Mouse (Mus musculus): ENCODE results near the gene Mycl. TPM values are rescaled to one million over a fixed set of nuclear protein-coding genes. Genes with fewer than 3 reads are reported as not detected.

Mycl gene
- total and polyA plus RNA-seq, 3 experiments = not detected

- Histone ChIP-seq H3K9me3 (replicated peaks; ENCODE audit: insufficient read depth, low read length) (no peaks in the 10 kb centered on the region), H3K4me1 (ENCODE audit: control insufficient read depth in 1 of 2, insufficient read depth in 2 of 2, low read length in 2 of 2) (peaks cover 1 to 28% of the 10 kb centered on the region in 2 experiments), H3K4me3 (ENCODE audit: control insufficient read depth in 1 of 2, insufficient read depth in 1 of 2, low read depth in 2 of 2, low read length in 2 of 2) (peak overlapping the region; percentile 72 to 89), H3K79me2 (ENCODE audit: control insufficient read depth, insufficient read depth, low read length, poor library complexity) (peaks cover 5% of the 10 kb centered on the region), H3K36me3 (ENCODE audit: control insufficient read depth in 1 of 2, insufficient read depth in 2 of 2, low read length in 2 of 2) (peaks cover 0 to 23% of the 10 kb centered on the region in 2 experiments; a peak in 2 of 4 replicates), H3K27me3 (ENCODE audit: control insufficient read depth in 1 of 2, insufficient read depth in 2 of 2, low read length in 2 of 2) (no peaks in the 10 kb centered on the region), H3K9ac (ENCODE audit: control insufficient read depth, low read depth, low read length, poor library complexity, severe bottlenecking) (peak overlapping the region; percentile 73), H3K27ac (ENCODE audit: control insufficient read depth, low read depth, low read length) (no peak overlapping the region)
- TF ChIP-seq MEF2A (IDR thresholded peaks at IDR 0.05; ENCODE audit: extremely low read depth, insufficient replicate concordance, low read depth, low read length, poor library complexity, severe bottlenecking) (no peak), POLR2AphosphoS5 (IDR thresholded peaks at IDR 0.05; ENCODE audit: borderline replicate concordance, low read depth, low read length) (no peak), ELF1 (IDR thresholded peaks at IDR 0.05; ENCODE audit: low read depth, low read length) (no peak), ETS1 (IDR thresholded peaks at IDR 0.05; ENCODE audit: low read depth, low read length) (0 out of 2 replicates have a peak, but pooled peaks have one; percentile 14), ZMIZ1 (IDR thresholded peaks at IDR 0.05; ENCODE audit: low read depth, low read length) (no peak), MAFK (IDR thresholded peaks at IDR 0.05; ENCODE audit: borderline replicate concordance, low read depth, low read length) (no peak), ZC3H11A (IDR thresholded peaks at IDR 0.05; ENCODE audit: low read depth, low read length) (no peak), NELFE (IDR thresholded peaks at IDR 0.05; ENCODE audit: low read depth, low read length) (no peak), CHD2 (IDR thresholded peaks at IDR 0.05; ENCODE audit: low read length) (no peak)
- no peak for DNase-seq (ENCODE audit: low read depth, low spot score)
Measured at GRCm38 (mm10) chr4:122959816-122960215, 35.6 kb upstream of the Mycl start.

- peak overlapping the region; percentile 39 for H3K27ac ChIP-seq (ENCODE audit: control insufficient read depth, low read depth, low read length)
- H3K27me3 ChIP-seq (ENCODE audit: control insufficient read depth in 1 of 2, insufficient read depth in 2 of 2, low read length in 2 of 2) = no peaks in the 10 kb centered on the region
- DNase-seq (ENCODE audit: low read depth, low spot score) = peak; percentile 86
- H3K9me3 ChIP-seq (replicated peaks; ENCODE audit: insufficient read depth, low read length) = no peaks in the 10 kb centered on the region
- peaks cover 0 to 24% of the 10 kb centered on the region in 2 experiments; a peak in 3 of 4 replicates for H3K4me1 ChIP-seq (ENCODE audit: control insufficient read depth in 1 of 2, insufficient read depth in 2 of 2, low read length in 2 of 2)
- H3K79me2 ChIP-seq (ENCODE audit: control insufficient read depth, insufficient read depth, low read length, poor library complexity) = peaks cover 5% of the 10 kb centered on the region
- peak overlapping the region; percentile 72 to 89 for H3K4me3 ChIP-seq (ENCODE audit: control insufficient read depth in 1 of 2, insufficient read depth in 1 of 2, low read depth in 2 of 2, low read length in 2 of 2)
- H3K36me3 ChIP-seq (ENCODE audit: control insufficient read depth in 1 of 2, insufficient read depth in 2 of 2, low read length in 2 of 2) = peaks cover 0 to 19% of the 10 kb centered on the region in 2 experiments; a peak in 2 of 4 replicates
- peak overlapping the region; percentile 73 for H3K9ac ChIP-seq (ENCODE audit: control insufficient read depth, low read depth, low read length, poor library complexity, severe bottlenecking)
- TF ChIP-seq MYC (IDR thresholded peaks at IDR 0.05; ENCODE audit: low read depth, low read length) (peak; percentile 92), ZNF384 (IDR thresholded peaks at IDR 0.05; ENCODE audit: low read depth, low read length) (no peak), MXI1 (IDR thresholded peaks at IDR 0.05; ENCODE audit: low read depth, low read length) (peak; percentile 86), NELFE (IDR thresholded peaks at IDR 0.05; ENCODE audit: low read depth, low read length) (no peak), USF2 (IDR thresholded peaks at IDR 0.05; ENCODE audit: borderline replicate concordance in 1 of 2, insufficient read depth in 1 of 2, low read depth in 1 of 2, low read length in 2 of 2) (no peak), TAL1 (IDR thresholded peaks at IDR 0.05; ENCODE audit: low read length) (no peak), UBTF (IDR thresholded peaks at IDR 0.05; ENCODE audit: borderline replicate concordance, insufficient read depth, low read depth, low read length) (no peak), CHD1 (IDR thresholded peaks at IDR 0.05; ENCODE audit: low read depth, low read length) (no peak), POLR2AphosphoS2 (IDR thresholded peaks at IDR 0.05; ENCODE audit: low read length) (no peak), MEF2A (IDR thresholded peaks at IDR 0.05; ENCODE audit: extremely low read depth, insufficient replicate concordance, low read depth, low read length, poor library complexity, severe bottlenecking) (no peak), ZC3H11A (IDR thresholded peaks at IDR 0.05; ENCODE audit: low read depth, low read length) (no peak), MAX (IDR thresholded peaks at IDR 0.05; ENCODE audit: low read length) (peak; percentile 62), SMC3 (IDR thresholded peaks at IDR 0.05; ENCODE audit: low read depth, low read length) (no peak), CHD2 (IDR thresholded peaks at IDR 0.05; ENCODE audit: low read length) (no peak), MAZ (IDR thresholded peaks at IDR 0.05; ENCODE audit: low read depth, low read length) (no peak), CTCF (IDR thresholded peaks at IDR 0.05 in 2 of 3, conservative IDR thresholded peaks at IDR 0.05 in 1 of 3; ENCODE audit: control insufficient read depth in 1 of 3, insufficient read depth in 1 of 3, low read depth in 2 of 3, low read length in 3 of 3, poor library complexity in 1 of 3, severe bottlenecking in 1 of 3) (no peak), TBP (IDR thresholded peaks at IDR 0.05; ENCODE audit: low read depth, low read length) (peak; percentile 33; the same call in 1 of the 2 replicates), USF1 (IDR thresholded peaks at IDR 0.05; ENCODE audit: low read depth, low read length) (no peak), MAFK (IDR thresholded peaks at IDR 0.05; ENCODE audit: borderline replicate concordance, low read depth, low read length) (no peak), E2F4 (IDR thresholded peaks at IDR 0.05; ENCODE audit: borderline replicate concordance, low read depth, low read length) (no peak), JUND (IDR thresholded peaks at IDR 0.05; ENCODE audit: low read depth, low read length) (no peak), HCFC1 (IDR thresholded peaks at IDR 0.05; ENCODE audit: low read depth, low read length) (no peak), MYB (IDR thresholded peaks at IDR 0.05; ENCODE audit: low read depth, low read length) (no peak), GABPA (IDR thresholded peaks at IDR 0.05; ENCODE audit: low read depth, low read length) (no peak), ETS1 (IDR thresholded peaks at IDR 0.05; ENCODE audit: low read depth, low read length) (no peak; the same call in 1 of the 2 replicates), POLR2AphosphoS5 (IDR thresholded peaks at IDR 0.05; ENCODE audit: borderline replicate concordance, low read depth, low read length) (no peak)
Measured at GRCm38 (mm10) chr4:122960321-122961099, 34.9 kb upstream of the Mycl start.
